Mouse (Mus musculus): Measurements from ENCODE around the gene Frmd4b. TPM values are rescaled to one million over a fixed set of nuclear protein-coding genes. Genes with fewer than 3 reads are reported as not detected.

Frmd4b gene
- 11.0 TPM for polyA plus RNA-seq (2017; shearing (Covaris generic))

GRCm38 (mm10) chr6:97617266-97617743 lies at the start of gene Frmd4b:
Gene Frmd4b, minus strand, starts transcription at chr6:97617541.

GRCm38 (mm10) chr6:97252711-97253221 lies 364.6 kb downstream of the Frmd4b start, which contains the start of gene Lmod3:
Gene Lmod3, minus strand, starts transcription at chr6:97252759.

Other genes with a start within 250 kb of the Frmd4b start
- gene Mitf, start 189.5 kb upstream of the Frmd4b start, polyA plus RNA-seq (2017; shearing (Covaris generic)) = 1.3 TPM

All from CD4-positive, CD25-positive, alpha-beta regulatory T cell (primary cell).